Mouse (Mus musculus) v-Abl transformed pro-B cells (cell line): ENCODE results near the gene Fam92b.

ENCODE experiments used
- in situ Hi-C, 2 experiments: fragments of 400-800 bp; cut with MboI; formaldehyde crosslinking; loops; one replicate each; pipeline ENCODE4 v1.15.1; 2025; ENCODE audit not compliant: unreplicated experiment in 2 of 2

Gene Fam92b

DNA sequence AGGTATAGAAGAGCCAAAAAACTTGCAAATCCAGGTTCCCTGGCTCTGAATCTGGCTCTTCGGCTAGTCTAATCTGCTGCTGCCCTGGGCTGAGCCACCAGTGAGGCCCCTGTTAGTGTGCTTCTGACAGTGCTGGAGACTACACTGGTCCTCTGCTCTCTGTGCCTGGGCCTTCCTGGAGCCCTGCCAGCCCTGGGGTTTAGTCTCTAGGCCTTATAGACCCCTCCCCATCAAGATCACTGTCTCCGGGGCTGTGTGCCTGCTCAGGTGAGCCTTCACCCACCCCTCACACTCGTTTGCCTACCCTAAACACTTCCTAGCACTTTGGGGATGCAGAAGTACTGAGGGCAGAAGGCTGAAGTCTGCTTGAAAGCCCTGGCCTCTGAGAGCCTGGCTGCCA, 57.8 kb downstream of the Fam92b start:
- in situ Hi-C loops, result no loop called here

DNA sequence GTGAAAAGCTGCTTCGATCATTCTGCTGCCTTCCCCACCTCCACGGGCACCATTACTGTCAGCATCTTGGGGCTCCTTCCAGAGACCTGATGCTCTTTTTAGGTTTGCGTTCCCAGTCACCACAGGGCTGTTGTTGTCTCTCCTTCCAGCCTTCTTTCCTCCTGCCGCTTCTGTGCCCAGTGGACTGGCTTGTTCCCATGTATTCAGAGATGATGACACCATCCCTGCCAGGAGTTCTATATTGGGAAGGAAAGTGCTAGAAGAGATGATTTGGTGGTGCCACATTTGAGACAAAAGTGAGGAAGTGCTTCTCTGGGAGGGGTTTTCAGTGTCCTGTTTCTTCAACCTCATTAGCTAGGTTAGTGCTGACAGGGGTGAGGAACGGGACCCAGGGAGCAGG, 58.4 kb downstream of the Fam92b start:
- in situ Hi-C loops, result no loop called here

DNA sequence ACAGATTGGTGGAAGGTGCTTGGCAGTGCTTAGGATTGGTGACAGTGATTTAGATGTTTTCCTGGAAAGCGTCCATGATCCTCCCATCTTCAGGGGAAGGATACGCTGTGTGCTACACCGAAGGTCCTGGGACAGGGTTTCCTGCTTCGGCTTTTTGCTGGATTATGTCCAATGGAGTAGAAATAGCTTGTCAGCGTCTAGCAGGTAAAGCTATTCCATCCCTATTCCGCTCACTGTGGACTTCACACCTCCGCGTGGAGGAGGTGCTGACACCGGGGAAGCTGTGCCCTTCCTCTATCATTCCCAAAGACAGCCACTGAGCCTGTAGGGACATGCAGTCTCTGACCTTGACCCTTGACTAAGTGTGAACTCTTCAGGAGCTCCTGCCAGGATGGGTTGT, 59.1 kb downstream of the Fam92b start:
- in situ Hi-C loops, result no loop called here

DNA sequence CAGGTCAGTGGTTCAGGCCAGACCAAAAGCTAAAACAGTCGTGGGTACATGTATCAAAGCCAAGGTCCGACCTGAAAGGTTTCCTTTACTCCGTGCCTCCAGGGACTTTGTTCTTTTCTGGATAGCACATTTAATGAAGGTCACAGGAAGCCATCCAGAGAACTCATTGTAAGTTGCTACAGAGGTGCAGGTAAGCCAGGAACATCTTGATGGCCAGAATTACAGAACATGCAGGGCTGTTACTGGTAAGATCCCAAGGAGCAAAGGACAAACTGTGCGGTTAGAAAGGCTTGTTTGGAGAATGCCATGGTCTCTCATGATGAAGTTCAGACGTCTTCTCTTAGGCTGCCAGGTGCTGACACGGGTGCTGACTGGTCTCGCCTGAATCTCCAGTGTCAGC, 60.7 kb downstream of the Fam92b start:
- in situ Hi-C loops, result no loop called here
